Mouse (Mus musculus) G1E (cell line): ENCODE measurements around the gene Cblc.

Source experiments
- CTCF ChIP-seq: IDR thresholded peaks from 2 replicates; pipeline ENCODE4 v1.5.1; 2012; ENCODE audit warnings: low read depth, low read length, inconsistent platforms, mixed read lengths
- GATA1 ChIP-seq: IDR thresholded peaks from 2 replicates; pipeline ENCODE4 v1.6.1; 2012; ENCODE audit warnings: borderline replicate concordance, low read length, inconsistent platforms, mixed read lengths
- POLR2AphosphoS5 ChIP-seq: IDR thresholded peaks from 2 replicates; pipeline ENCODE4 v1.6.1; 2012; ENCODE audit warnings: low read depth, low read length, inconsistent platforms; ENCODE audit not compliant: insufficient replicate concordance
- TAL1 ChIP-seq: conservative IDR thresholded peaks from 2 replicates; pipeline ENCODE4 v1.6.1; 2012; ENCODE audit warnings: low read depth, low read length, inconsistent platforms, mixed read lengths

DNA sequence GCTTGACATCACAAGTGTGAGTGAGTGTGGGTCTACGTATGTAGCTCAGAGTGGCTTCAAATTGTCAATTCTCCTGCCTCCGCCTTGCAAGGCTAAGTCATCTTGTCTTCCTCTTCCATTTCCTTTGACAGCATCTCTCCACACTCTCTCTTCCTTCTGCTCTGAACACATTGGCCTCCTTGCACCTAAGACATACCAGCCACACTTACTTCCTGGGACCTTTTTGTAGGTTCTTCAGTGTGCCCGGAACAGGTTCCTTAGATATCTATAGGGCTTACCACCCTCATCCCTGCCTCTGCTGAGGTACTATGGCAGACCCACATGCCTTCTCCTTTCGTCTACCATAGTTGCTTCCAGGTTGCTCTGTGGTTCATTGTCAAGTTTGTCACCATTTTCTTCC is 16.6 kb upstream of the Cblc start:
- TF ChIP-seq CTCF (no peak), TAL1 (no peak), GATA1 (no peak), POLR2AphosphoS5 (no peak)
